Mouse (Mus musculus) bone marrow macrophage, adult 2 months (primary cell): ENCODE results near the gene Hrh3. TPM values are rescaled to one million over a fixed set of nuclear protein-coding genes. Genes with fewer than 3 reads are reported as not detected.

Experiments
- H3K27ac ChIP-seq: 2 replicates; pipeline ENCODE4 v1.5.1; 2012; ENCODE audit warnings: low read depth, low read length; ENCODE audit not compliant: insufficient read depth
- H3K4me1 ChIP-seq: 2 replicates; pipeline ENCODE4 v1.6.1; 2012; ENCODE audit warnings: low read length; ENCODE audit not compliant: control insufficient read depth, insufficient read depth
- H3K4me3 ChIP-seq: 2 replicates; pipeline ENCODE4 v1.5.1; 2012; ENCODE audit warnings: mild to moderate bottlenecking, low read length, moderate library complexity; ENCODE audit not compliant: insufficient read depth
- CTCF ChIP-seq: IDR thresholded peaks from 2 replicates; pipeline ENCODE4 v1.5.1; 2012; ENCODE audit warnings: low read depth, mild to moderate bottlenecking, low read length, moderate library complexity
- POLR2A ChIP-seq: IDR thresholded peaks from 2 replicates; pipeline ENCODE4 v1.6.1; 2012; ENCODE audit warnings: mild to moderate bottlenecking, low read depth, low read length, borderline replicate concordance
- polyA plus RNA-seq: library from polyadenylated mRNA; stranded (reverse); fragments of >200 nt; gene quantifications from 2 replicates; pipeline ENCODE4 v1.2.4, GENCODE M21; 2012; ENCODE audit not compliant: missing spikeins, insufficient read depth, insufficient read length

Gene Hrh3
- polyA plus RNA-seq, 1 experiment, result not detected

GRCm38 (mm10) chr2:180070481-180071453 is 33.5 kb downstream of the Hrh3 start, which contains the start of gene Mtg2:
Gene Mtg2, plus strand, starts transcription at chr2:180070588.
- no peak; the same call in 1 of the 2 replicates for TF ChIP-seq POLR2A
- no peak for TF ChIP-seq CTCF
- Histone ChIP-seq H3K4me1 (peaks cover 7% of the 10 kb centered on the region), H3K4me3 (peak within 1 kb of the TSS; percentile 93), H3K27ac (peak within 1 kb of the TSS; percentile 76)

DNA sequence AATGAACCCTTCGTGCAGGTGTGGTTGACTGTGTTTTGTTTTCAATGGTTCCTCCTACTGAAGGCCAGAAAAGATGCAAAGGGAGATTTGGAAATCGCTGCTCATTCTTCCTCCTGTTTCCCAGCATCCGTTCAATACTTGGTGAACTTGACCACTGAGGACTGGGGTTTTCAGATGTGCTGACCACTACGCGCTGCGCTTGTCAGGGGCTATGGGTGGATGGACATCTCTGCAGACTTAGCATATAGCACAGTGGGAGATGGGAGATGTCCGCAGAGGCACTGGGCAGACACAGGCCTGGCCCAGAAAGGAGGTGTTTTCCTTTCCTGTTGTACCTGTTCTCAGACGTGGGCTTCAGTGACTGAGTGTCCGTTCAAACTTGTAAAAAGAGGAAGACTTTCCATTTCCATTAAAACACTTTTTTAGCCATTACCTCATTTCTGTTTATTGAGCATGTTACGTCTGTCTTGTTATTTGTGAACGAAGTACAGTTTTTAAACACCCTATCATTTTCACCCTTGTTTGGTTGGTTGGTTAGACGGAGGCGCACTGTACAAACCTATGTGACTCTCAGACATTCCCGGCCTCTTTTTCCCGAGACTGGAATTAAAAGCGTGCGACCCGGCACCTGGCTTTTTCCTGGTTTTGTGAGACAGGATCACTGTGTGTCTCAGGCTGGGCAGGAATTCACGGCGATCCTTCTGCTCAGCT is 34.4 kb downstream of the Hrh3 start:
- Histone ChIP-seq H3K27ac (peak overlapping the region; percentile 76), H3K4me1 (peaks cover 7% of the 10 kb centered on the region), H3K4me3 (peak overlapping the region; percentile 93)
- TF ChIP-seq CTCF, result no peak
- TF ChIP-seq POLR2A, result no peak

DNA sequence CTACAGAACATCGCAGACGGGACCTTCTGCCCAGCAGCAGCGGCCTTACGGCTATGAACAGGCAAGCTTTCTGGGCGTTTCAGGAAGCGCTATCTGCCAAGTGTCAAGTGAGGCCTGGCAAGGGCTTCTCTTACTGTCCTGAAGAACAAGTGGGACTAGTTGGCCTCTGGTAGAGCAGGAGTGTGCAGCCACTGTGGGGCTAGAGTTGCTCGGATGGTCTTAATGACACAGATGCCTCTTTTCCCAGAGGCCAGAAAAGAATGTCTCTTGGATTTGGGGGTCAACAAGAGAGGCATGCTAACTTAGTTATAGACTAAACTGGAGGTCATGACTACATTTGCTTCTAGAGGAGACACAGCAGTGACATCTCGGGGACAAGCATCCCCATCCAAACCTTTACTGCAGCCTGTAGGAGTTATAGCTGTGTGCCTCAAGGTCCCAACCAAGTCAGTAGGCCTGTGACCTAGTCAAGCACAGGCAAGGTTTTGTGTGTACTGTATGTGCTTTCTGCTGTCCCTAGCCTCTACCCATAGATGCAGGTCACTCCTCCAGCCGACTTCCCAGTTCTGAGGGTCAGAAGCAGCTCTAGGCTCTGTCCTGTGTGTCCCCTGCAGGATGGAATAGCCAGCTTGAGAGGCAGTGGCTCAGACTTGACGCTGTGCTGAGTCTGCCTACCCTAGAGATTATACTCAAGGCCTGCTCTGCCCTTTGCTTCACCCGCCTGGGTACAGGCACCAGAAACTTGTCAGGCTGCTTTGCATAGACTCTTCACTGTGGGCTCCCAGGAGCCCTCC is 40.8 kb downstream of the Hrh3 start:
- Histone ChIP-seq H3K4me1 (no peaks in the 10 kb centered on the region), H3K27ac (no peak overlapping the region), H3K4me3 (no peak overlapping the region)
- TF ChIP-seq CTCF (no peak), POLR2A (no peak)

DNA sequence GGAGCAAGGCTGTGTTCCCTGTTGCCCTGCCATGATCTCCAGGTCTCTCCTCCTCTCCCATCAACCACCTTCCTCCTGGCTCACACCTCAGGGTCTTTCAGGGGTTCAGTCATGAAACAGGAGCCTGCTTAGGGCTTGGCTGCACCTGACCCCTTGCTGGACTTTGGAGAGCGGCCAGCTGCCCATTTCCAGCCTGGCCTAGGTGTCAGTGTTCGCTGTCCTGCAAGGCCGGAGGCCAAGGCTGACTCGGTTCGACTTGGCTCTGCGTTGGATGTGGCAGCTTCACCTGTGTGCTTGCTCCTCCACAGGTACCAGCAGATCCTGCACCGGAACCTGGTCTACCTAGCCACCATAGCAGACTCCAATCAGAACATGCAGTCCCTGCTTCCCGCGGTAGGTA is 51.3 kb downstream of the Hrh3 start:
- Histone ChIP-seq H3K4me1 (no peaks in the 10 kb centered on the region), H3K27ac (no peak overlapping the region), H3K4me3 (no peak overlapping the region)
- TF ChIP-seq CTCF (no peak), POLR2A (no peak)

DNA sequence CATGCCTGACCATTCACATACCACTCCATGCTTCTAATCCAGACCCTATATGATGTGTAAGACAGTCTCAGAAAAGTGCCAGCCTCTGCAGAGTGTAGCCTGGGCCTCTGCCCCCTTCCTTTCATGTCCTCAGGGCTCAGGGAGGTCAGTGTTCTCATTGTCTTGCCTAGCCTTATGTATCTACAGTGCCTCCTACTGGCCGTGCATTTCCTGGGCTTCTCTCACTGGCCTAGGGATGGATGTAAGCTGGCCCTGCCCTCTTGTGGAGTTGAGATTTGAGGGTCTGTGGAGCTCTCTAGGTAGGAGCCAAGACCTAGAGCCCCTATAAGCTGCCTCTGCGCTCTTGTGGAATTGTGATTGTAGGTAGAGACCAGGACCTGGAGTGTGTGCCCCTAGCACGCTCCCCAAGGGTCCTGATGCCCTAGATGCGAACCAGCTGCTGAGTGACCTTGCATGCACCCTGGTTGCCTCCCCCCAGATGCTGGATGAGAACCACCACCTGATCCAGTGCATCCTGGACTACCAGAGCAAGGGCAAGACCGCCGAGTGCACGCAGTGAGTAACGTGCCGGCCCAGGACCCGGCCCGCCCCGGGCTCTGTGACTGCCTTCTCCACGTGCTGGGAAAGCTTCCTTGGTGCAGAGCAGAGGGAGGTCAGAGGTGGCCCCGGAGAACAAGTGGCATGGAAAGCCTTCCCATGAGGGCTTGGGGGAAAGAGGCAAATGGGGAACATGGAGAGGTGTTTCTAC is 52.1 kb downstream of the Hrh3 start:
- TF ChIP-seq POLR2A, result no peak
- peak; percentile 65 for TF ChIP-seq CTCF
- Histone ChIP-seq H3K27ac (no peak overlapping the region), H3K4me1 (no peaks in the 10 kb centered on the region), H3K4me3 (no peak overlapping the region)

DNA sequence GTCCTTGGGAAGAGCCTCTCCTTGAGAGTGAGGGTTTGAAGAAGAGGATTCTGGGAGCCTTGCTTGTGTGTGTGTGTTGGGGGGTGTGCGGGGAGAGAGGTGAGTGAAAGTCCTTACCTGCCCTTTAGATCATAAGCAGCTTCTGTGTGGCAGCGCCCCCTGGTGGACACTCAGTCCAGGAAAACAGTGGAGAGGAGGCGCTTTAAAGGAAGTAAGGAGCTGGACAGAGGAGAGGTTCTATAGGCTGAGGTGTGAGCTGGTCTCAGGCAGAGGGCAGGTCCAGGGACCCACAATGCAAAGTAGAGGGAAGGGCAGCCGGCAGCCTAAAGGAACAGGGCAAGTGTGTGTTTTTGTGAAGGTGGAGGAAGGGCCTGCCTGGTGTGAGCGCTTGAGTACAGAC is 53.3 kb downstream of the Hrh3 start:
- H3K27ac ChIP-seq, result no peak overlapping the region
- no peak overlapping the region for H3K4me3 ChIP-seq
- TF ChIP-seq POLR2A (no peak), CTCF (peak; percentile 79)
- H3K4me1 ChIP-seq, result no peaks in the 10 kb centered on the region

Other genes with a start within 250 kb of the Hrh3 start
- 16.8 and 17.2 TPM in 2 replicates for gene Taf4, start 127.8 kb downstream of the Hrh3 start, polyA plus RNA-seq
- gene Lsm14b, start 79.5 kb downstream of the Hrh3 start, polyA plus RNA-seq, result 26.2 and 30.9 TPM in 2 replicates
- 150 and 155 TPM in 2 replicates for gene Psma7, start 62.1 kb downstream of the Hrh3 start, polyA plus RNA-seq
- 4.0 and 5.7 TPM in 2 replicates for gene Ss18l1, start 62.0 kb downstream of the Hrh3 start, polyA plus RNA-seq
- gene Mtg2, start 33.9 kb downstream of the Hrh3 start, polyA plus RNA-seq, result 10.3 and 11.7 TPM in 2 replicates
- gene Osbpl2, start 14.8 kb upstream of the Hrh3 start, polyA plus RNA-seq, result 21.3 and 25.0 TPM in 2 replicates
- 62.1 and 71.4 TPM in 2 replicates for gene Adrm1, start 67.0 kb upstream of the Hrh3 start, polyA plus RNA-seq
- gene Lama5, start 121.4 kb upstream of the Hrh3 start, polyA plus RNA-seq, result 0.12 and 0.45 TPM in 2 replicates
- gene Rps21, start 152.9 kb upstream of the Hrh3 start, polyA plus RNA-seq, result 1,564 and 1,592 TPM in 2 replicates
- gene Cables2, start 169.0 kb upstream of the Hrh3 start, polyA plus RNA-seq, result 10.3 and 11.1 TPM in 2 replicates
- gene Rbbp8nl, start 185.4 kb upstream of the Hrh3 start, polyA plus RNA-seq, result not detected in 2 replicates
- gene Gata5, start 230.2 kb upstream of the Hrh3 start, polyA plus RNA-seq, result not detected in 2 replicates